Mouse (Mus musculus) heart, adult 2 months (tissue): ENCODE results near the gene Vmn1r1.
"Not testable (repeated sequence)": the region's sequence is repeated elsewhere in the genome, so short reads cannot be mapped to it uniquely, and the experiment has no call there.

Source experiments
- CTCF ChIP-seq: fragments of 200-600 bp; IDR thresholded peaks from 2 replicates; pipeline ENCODE4 v1.8.1; 2022; ENCODE audit warnings: antibody characterized with exemption, mild to moderate bottlenecking, moderate library complexity
- EP300 ChIP-seq: fragments of 200-500 bp; IDR thresholded peaks from 2 replicates; pipeline ENCODE4 v1.6.1; 2011; ENCODE audit warnings: low read depth, low read length, control low read depth; ENCODE audit not compliant: insufficient read depth

GRCm38 (mm10) chr1:182182449-182182848 is 18.2 kb upstream of the Vmn1r1 start:
- TF ChIP-seq CTCF, EP300: not testable (repeated sequence)
